Mouse (Mus musculus): ENCODE data around the gene Zfand6.

Gene Zfand6

DNA sequence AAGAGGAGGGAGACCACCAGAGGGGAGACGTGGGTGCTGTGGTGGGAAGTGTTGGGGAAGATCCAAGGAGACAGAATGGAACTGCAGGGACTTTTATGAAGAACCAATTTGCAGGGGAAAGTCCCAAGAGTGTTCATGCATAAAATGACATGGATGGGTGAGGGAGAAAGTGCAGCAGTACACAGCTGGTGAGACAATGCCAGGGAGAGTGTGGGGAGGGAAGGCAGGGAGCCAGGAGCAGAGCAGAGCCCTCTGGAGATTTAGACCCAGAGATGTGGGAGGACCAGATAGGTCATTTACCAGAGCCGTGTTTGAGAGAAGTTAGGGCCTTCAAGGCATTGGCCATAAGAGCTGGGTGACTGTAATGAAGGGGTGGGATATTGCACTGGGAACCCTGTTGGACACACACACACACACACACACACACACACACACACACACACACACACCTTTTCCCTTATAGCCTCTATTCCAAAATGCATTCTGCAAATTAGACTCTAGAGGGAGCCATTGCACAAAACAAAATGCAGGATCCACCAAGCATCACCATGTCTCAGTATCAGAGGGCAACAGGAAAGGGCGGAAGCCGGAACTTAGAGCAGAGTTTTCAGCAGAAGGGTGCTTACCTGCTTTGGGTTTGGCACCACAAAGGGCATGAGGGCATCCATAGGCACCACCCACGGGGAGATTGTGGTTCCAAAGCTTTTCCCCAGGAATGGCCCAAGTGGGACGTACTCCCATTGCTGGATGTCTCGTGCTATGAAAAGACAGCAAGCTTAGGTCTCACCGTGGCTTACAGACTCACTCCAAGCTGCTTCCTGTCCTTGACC lies 95.5 kb downstream of the Zfand6 start:
- peak; percentile 62 for DNase-seq (ENCODE audit: low spot score)

DNA sequence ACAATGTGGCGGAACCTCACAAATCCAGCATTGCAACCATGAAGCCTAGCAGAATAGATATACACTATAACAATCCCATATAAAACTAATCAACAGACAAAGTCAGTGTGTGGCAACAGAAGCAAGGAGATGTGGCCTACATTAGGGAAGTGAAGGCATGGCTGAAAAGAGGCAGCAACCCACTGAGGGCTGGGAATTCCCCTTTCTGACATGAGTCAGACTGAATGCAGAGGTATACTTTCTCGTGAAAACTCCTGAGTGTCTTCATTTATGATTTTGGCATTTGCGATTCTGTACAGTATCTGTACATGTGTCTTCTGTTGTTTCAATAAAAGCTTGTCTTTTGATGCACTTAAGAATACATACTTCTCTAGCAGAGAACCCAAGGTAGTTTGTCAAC lies 98.4 kb downstream of the Zfand6 start:
- DNase-seq (ENCODE audit: low spot score) = no peak

DNA sequence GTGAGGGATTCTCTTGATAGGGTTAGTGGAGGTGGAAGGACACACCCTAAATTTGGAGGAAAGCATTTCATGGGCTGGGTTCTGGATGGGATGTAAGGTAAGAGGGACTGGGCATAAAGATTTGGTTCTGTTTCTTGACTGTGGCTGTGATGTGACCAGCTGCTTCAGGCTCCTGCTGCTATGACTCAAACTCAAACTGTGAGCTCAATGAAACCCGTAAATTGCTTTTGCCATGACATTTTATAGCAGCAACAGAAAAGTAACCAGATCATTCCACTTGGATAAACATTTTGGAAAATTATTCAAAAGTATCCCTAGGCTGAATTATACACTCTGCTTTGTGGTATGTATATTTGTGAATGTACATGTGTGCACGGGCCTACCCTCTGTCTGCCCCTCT lies 99.1 kb downstream of the Zfand6 start:
- DNase-seq (ENCODE audit: low spot score) = no peak

DNA sequence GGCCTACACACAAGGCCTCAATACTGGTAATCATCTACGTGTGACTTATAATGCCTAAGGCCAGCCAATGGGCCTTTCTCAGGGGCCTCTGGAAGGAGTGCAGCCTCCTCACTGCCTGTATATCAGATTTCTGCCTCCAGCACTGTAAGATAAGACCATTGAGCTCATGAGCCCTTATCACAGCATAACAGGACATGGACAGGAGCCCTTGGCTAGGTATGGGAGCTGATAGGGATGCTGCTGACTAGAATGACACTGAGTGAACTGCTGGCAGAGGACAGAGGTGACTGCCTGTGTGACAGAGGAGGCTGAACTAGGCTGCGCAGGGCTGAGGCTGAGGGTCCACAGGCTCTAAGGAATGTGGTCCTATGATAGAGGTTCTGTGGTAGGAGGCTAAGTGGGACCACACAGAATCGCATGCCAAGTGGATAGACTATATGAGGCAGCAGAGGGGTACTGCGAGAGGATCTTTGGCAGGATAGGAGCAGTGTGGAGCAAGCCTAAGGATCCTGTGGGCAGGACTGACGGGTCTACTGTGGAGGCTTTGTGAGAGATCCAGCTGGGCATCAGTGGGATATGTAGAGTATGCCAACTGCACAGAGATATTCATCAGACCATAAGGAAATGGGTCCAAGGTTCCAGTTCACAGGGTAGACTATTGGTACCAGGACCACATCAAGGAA lies 102.5 kb downstream of the Zfand6 start:
- DNase-seq (ENCODE audit: low spot score) = no peak

DNA sequence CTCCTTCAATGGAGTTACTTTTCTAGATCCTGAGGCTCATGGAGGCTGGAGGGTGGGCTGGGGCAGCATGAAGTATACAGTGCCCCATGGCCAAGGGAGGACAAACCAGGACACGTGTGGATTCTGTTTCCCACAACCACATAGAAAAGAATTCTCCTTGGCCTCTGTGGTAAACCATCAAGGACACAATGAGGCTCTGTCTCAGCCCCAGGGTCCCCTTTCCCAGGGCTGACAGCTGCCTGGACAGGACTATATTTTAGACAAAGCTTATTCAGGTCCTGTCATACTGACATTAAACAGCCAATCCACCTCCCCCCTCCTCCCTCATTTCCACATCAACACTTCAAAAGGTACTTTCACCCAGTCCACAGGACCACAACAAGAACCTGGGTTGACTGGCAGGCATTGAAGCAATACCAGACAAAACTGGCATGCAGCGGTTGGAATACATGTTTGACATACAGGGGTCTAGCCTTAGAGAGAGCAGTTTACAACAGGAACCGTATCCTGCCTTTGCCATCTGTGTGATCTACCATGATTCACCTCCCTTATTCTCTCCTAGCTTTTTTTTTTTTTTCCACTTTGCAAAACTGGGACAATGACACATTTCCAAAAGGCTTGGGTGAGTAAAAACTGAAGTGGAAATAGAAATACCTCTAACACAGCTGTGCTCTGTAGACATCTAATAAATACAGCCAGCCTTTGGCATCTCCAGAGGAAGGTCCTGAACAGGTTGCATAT lies 103.2 kb downstream of the Zfand6 start:
- no peak for DNase-seq (ENCODE audit: low spot score)

DNA sequence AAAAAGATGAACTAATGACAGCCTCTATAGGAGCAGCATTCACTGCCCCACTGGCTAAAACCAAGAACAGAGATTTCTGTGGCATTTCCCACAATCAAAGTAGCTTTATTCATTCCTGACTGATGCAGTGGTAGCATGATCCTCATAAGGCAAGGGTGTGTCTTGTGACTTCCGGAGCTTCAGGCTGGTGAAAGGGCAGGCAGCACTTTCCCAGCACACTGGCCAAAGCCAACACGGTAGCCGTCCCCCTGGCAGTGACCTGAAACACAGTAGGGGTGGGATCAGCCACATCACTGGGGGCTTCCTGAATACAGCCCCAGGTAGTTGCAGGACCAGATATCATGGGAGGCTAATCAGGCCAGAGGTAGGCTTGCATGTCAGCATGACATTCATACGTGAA lies 104.7 kb downstream of the Zfand6 start:
- DNase-seq (ENCODE audit: low spot score) = no peak

DNA sequence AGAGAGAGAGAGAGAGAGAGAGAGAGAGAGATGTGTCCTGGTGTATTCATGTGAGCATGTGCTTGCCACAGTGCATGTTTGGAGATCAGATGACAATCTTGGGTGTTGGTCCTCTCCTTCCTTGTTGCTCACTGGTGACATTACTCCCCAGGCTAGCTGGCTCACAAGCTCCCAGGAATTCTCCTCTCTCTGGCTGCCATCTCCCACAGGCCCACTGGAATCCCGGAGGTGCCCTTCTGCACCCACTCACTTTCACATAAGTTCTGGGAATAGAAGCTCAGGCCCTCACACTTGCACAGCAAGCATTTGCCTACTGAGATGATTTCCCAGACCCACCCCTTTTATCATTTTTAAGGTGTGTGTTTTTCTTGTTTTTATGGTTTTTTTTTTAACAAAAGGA lies 110.0 kb downstream of the Zfand6 start:
- DNase-seq (ENCODE audit: low spot score) = no peak

DNA sequence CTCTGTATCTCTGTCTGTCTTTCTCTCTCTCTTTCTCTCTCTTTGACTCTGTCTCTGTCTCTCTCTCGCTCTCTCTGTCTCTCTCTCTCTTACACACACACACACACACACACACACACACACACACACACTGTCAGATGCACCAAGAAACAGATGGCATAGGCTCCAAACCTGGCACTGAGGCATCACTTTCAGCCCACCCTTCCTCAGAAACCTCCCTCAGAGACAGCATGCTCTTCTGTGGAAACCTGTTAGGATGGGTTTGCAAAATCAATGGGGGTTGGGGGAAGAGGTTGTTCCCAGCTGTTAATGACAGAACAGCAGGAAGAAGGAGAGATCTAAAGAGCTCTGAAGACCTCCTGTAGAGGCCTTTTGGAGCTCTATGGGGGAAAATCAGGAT lies 110.9 kb downstream of the Zfand6 start:
- no peak for DNase-seq (ENCODE audit: low spot score)

DNA sequence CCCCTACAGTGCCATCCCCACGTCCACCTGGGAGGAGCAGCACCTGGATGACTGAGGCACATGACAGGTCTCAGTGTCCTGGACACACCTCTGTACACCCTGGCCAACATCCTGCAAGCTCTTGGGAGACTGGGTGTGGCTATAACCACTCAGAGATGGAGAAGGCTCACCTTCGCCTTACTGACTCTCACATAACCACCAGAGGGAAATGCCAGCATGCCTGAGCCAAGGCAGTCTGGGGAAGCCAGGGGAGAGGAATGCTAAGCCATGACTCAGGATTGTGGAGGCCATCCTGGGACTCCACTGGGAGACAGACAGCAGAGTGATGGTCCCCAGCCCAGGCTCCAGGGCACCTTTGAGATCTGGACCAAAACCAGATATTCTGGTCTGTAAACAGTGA lies 112.7 kb downstream of the Zfand6 start:
- no peak for DNase-seq (ENCODE audit: low spot score)

DNA sequence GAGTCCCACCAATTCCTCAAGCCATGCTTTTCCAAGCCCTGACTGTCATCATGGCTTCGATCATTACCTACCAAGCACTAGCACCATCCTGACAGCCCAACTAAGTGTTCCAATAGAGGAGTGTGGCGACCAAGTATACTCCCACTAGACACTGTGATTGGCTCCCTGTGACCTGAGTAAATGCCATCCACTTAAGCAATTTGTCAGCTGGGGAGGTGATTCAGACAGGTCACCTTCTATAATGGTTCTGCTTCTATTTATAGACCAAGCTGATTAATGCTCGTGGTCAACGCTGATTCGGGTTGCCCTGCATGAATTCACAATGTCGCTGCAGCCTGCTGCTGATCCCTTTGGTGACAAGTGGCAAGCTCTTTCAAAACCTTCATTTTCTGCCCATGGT lies 123.6 kb downstream of the Zfand6 start:
- DNase-seq (ENCODE audit: low spot score) = no peak

DNA sequence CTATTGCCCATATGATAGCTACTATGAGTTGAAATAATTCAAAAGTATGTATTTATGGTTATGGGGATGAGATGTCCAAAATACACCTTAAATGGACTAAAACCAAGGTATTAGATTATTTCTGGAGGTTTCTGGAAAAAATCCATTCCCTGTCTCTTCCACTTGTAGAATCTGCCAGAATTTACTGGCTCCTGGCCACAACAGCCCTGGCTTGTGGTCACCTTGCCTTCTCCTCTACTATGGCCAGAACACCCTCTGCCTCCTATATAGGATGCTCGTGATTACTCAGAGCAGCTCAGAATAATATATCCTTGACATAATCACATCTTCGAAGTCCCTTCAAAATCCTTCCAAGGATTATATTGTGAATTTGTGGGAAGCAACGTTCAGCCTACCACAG lies 125.5 kb downstream of the Zfand6 start:
- no peak for DNase-seq (ENCODE audit: low spot score)

Measured in MN1 (cell line).